In genomic region chr7:61876220-61876619, GRCm38 (mm10) we compare ENCODE assay signal across 15 mouse cellular contexts.
"Had no signal": no experiment of that assay in that cellular context is flagged by ENCODE, and none has a peak within 500 bp of the region (broad histone marks: within the 10 kb centered on the region; RNA-seq: fewer than 3 reads in every experiment).

No protein-coding gene starts in this region.

- ATAC-seq: liver, postnatal 0 days had no signal

- H3K4me1 ChIP-seq: limb, embryonic 12.5 days; liver, embryonic 13.5 days; lung, embryonic 15.5 days; midbrain, embryonic 12.5 days had no signal

- DNase-seq: kidney, adult 9 months; kidney, postnatal 4 days; liver; liver, embryonic 13.5 days; liver, postnatal 0 days; lung, postnatal 14 days; right cerebral cortex, postnatal 4 days; spleen, adult 18-20 months; thymus, adult 2 months; thymus, postnatal 25 days had no signal

- H3K27ac ChIP-seq: kidney, postnatal 0 days; layer of hippocampus, adult 2 months; limb, embryonic 12.5 days; liver, embryonic 13.5 days; lung, embryonic 15.5 days; midbrain, embryonic 12.5 days had no signal

- H3K9ac ChIP-seq: limb, embryonic 12.5 days; liver, embryonic 13.5 days; liver, postnatal 0 days; lung, embryonic 15.5 days; midbrain, embryonic 12.5 days had no signal

- H3K36me3 ChIP-seq: limb, embryonic 12.5 days; liver, embryonic 13.5 days; lung, embryonic 15.5 days; midbrain, embryonic 12.5 days had no signal

- H3K9me3 ChIP-seq: liver, embryonic 13.5 days; lung, embryonic 15.5 days; midbrain, embryonic 12.5 days had no signal

- H3K4me3 ChIP-seq: layer of hippocampus, adult 2 months; limb, embryonic 12.5 days; liver, embryonic 13.5 days; lung, embryonic 15.5 days; midbrain, embryonic 12.5 days had no signal

- H3K4me2 ChIP-seq: limb, embryonic 12.5 days; liver, embryonic 13.5 days; lung, embryonic 15.5 days; midbrain, embryonic 12.5 days had no signal

- H3K27me3 ChIP-seq: limb, embryonic 12.5 days; liver, embryonic 13.5 days; lung, embryonic 15.5 days; midbrain, embryonic 12.5 days had no signal
